Mouse (Mus musculus): ENCODE results near the gene Rnf144b. TPM values are rescaled to one million over a fixed set of nuclear protein-coding genes. Genes with fewer than 3 reads are reported as not detected.

Gene Rnf144b
- 2.8 and 3.2 TPM in 2 replicates for polyA plus RNA-seq (2012; rRNA removed)

GRCm38 (mm10) chr13:47122537-47123430 lies at the start of gene Rnf144b:
Gene Rnf144b (plus strand): TSS chr13:47122656.

GRCm38 (mm10) chr13:47105711-47106579 lies 16.5 kb upstream of the Rnf144b start, which contains the start of gene Dek:
Gene Dek (minus strand): TSS chr13:47106201.

Other genes with a start within 250 kb of the Rnf144b start
- 10.2 and 11.2 TPM in 2 replicates for gene Kif13a, start 192.8 kb upstream of the Rnf144b start, polyA plus RNA-seq (2012; rRNA removed)
- gene Nhlrc1, start 107.8 kb upstream of the Rnf144b start, polyA plus RNA-seq (2012; rRNA removed) = 1.9 and 5.4 TPM in 2 replicates
- gene Kdm1b, start 79.2 kb upstream of the Rnf144b start, polyA plus RNA-seq (2012; rRNA removed) = 6.1 and 6.4 TPM in 2 replicates
- gene Tpmt, start 77.9 kb upstream of the Rnf144b start, polyA plus RNA-seq (2012; rRNA removed) = 2.1 and 2.7 TPM in 2 replicates
- 13.0 and 15.0 TPM in 2 replicates for gene Dek, start 16.5 kb upstream of the Rnf144b start, polyA plus RNA-seq (2012; rRNA removed)